Mouse (Mus musculus) neural tube, embryonic 13.5 days (tissue): ENCODE results near the gene Prr19. TPM values are rescaled to one million over a fixed set of nuclear protein-coding genes. Genes with fewer than 3 reads are reported as not detected.
"Not testable (repeated sequence)": the region's sequence is repeated elsewhere in the genome, so short reads cannot be mapped to it uniquely, and the experiment has no call there.

ENCODE experiments used
- ATAC-seq: fragments of 200-750 bp; cut with Nextera tagmentation; 2 replicates; pipeline ENCODE4 v1.8.0; 2017; ENCODE audit warnings: low read depth, mild to moderate bottlenecking, moderate TSS enrichment, moderate library complexity
- H3K27ac ChIP-seq: fragments of 300-500 bp; sonication (generic); replicated peaks from 2 replicates; pipeline ENCODE4 v1.5.1; 2015; ENCODE audit warnings: moderate library complexity, mild to moderate bottlenecking, inconsistent platforms
- H3K27me3 ChIP-seq: fragments of 300-500 bp; sonication (generic); 2 replicates; pipeline ENCODE4 v1.6.1; 2015; ENCODE audit warnings: mild to moderate bottlenecking, inconsistent platforms
- H3K36me3 ChIP-seq: fragments of 300-500 bp; sonication (generic); 2 replicates; pipeline ENCODE4 v1.6.1; 2015; ENCODE audit warnings: mild to moderate bottlenecking, inconsistent platforms
- H3K4me1 ChIP-seq: fragments of 300-500 bp; sonication (generic); replicated peaks from 2 replicates; pipeline ENCODE4 v1.6.1; 2015; ENCODE audit warnings: inconsistent platforms
- H3K4me2 ChIP-seq: fragments of 300-500 bp; sonication (generic); 2 replicates; pipeline ENCODE4 v1.6.1; 2015; ENCODE audit warnings: inconsistent platforms, mild to moderate bottlenecking, moderate library complexity
- H3K4me3 ChIP-seq: fragments of 300-500 bp; sonication (generic); 2 replicates; pipeline ENCODE4 v1.5.1; 2015; ENCODE audit warnings: mild to moderate bottlenecking, inconsistent platforms
- H3K9ac ChIP-seq: fragments of 300-500 bp; sonication (generic); 2 replicates; pipeline ENCODE4 v1.6.1; 2015; ENCODE audit warnings: moderate library complexity, mild to moderate bottlenecking, inconsistent platforms
- H3K9me3 ChIP-seq: fragments of 300-500 bp; sonication (generic); 2 replicates; pipeline ENCODE4 v1.6.1; 2016; ENCODE audit warnings: inconsistent platforms
- WGBS: fragments of 180-500 bp; shearing (Covaris S2); methylation state at CpG from one replicate; pipeline ENCODE4 v1.1.7; 2015; 5-methylcytosine and 5-hydroxymethylcytosine counted together
- polyA plus RNA-seq: library from polyadenylated mRNA; unstranded; fragments of >200 nt; fragmentation: Nextera tagmentation; extraction: Ambion mirVana; gene quantifications from 2 replicates; pipeline ENCODE4 v1.2.1, GENCODE M21; 2015

Gene Prr19
- 2.1 and 2.9 TPM in 2 replicates for polyA plus RNA-seq

GRCm38 (mm10) chr7:25301063-25301462, at the start of gene Prr19:
Gene Prr19 (plus strand): TSS chr7:25301411.
- Histone ChIP-seq H3K9me3 (no peaks in the 10 kb centered on the region), H3K27ac (no peak within 1 kb of the TSS), H3K27me3 (0 out of 2 replicates have a peak, but pooled peaks cover 3% of the 10 kb centered on the region), H3K36me3 (no peaks in the 10 kb centered on the region), H3K4me2 (no peak within 1 kb of the TSS), H3K4me1 (peaks cover 25% of the 10 kb centered on the region), H3K9ac (no peak within 1 kb of the TSS), H3K4me3 (no peak within 1 kb of the TSS)
- no peak for ATAC-seq
- 62% methylated on average over 19 of the region's 19 CpGs for WGBS

- Histone ChIP-seq H3K4me1 (peaks cover 47% of the 10 kb centered on the region), H3K27ac (peak overlapping the region; percentile 79), H3K9me3 (no peaks in the 10 kb centered on the region), H3K36me3 (no peaks in the 10 kb centered on the region), H3K27me3 (no peaks in the 10 kb centered on the region), H3K4me2 (peak overlapping the region; percentile 99), H3K4me3 (peak overlapping the region; percentile 78), H3K9ac (peak overlapping the region; percentile 84)
- no peak for ATAC-seq
- 10% methylated on average over 8 of the region's 8 CpGs for WGBS
Measured at GRCm38 (mm10) chr7:25251822-25252221, 49.4 kb upstream of the Prr19 start.

DNA sequence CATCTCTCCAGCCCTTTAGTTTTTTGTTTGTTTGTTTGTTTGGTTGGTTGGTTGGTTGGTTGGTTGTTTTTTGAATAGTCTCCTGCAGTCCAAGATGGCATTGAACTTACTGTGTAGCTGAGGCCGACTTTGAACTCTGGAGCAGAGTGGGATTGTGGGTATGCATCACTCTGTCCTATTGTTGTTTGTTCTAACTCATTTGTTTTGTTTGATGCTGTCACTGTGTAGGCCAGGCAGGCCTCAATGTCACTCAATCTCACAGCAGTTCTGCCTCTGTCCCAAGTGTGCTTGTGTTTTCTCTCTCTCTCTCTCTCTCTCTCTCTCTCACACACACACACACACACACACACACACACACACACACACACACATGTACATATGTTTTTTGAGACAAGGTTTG, 39.3 kb upstream of the Prr19 start:
- Histone ChIP-seq H3K4me1 (peaks cover 4% of the 10 kb centered on the region), H3K4me2 (no peak overlapping the region), H3K9me3 (no peaks in the 10 kb centered on the region), H3K27me3 (no peaks in the 10 kb centered on the region), H3K27ac (no peak overlapping the region), H3K4me3 (no peak overlapping the region), H3K36me3 (no peaks in the 10 kb centered on the region), H3K9ac (no peak overlapping the region)
- 83% methylated on average over 1 of the region's 1 CpGs for WGBS
- no peak for ATAC-seq

GRCm38 (mm10) chr7:25263968-25264870, 37.0 kb upstream of the Prr19 start:
- Histone ChIP-seq H3K36me3 (no peaks in the 10 kb centered on the region), H3K27me3 (no peaks in the 10 kb centered on the region), H3K4me2 (no peak overlapping the region), H3K9me3 (no peaks in the 10 kb centered on the region), H3K9ac (0 out of 2 replicates have a peak overlapping the region, but pooled peaks have one; percentile 26), H3K4me1 (peaks cover 14% of the 10 kb centered on the region), H3K27ac (no peak overlapping the region), H3K4me3 (no peak overlapping the region)
- WGBS = 21% methylated on average over 17 of the region's 17 CpGs
- no peak for ATAC-seq

DNA sequence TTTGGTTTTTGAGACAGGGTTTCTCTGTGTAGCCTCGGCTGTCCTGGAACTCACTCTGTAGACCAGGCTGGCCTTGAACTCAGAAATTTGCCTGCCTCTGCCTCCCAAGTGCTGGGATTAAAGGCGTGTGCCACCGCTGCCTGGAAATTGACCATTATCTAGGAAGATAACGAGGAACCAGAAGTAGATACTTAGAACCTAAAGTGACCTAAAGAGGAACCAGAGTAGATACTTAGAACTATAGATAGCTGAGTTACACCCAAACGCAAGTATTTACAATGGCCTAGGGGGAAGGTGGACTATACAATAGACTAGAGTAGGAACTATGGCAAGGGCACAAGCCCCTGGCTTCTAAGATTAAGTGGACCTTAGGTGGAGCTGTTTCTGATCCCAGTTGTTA, 35.5 kb upstream of the Prr19 start:
- H3K27me3 ChIP-seq, H3K4me3 ChIP-seq, H3K9ac ChIP-seq, H3K27ac ChIP-seq, H3K9me3 ChIP-seq, ATAC-seq, H3K4me2 ChIP-seq, H3K36me3 ChIP-seq: not testable (repeated sequence)
- peaks cover 27% of the 10 kb centered on the region for H3K4me1 ChIP-seq
- WGBS = 93% methylated on average over 5 of the region's 5 CpGs

DNA sequence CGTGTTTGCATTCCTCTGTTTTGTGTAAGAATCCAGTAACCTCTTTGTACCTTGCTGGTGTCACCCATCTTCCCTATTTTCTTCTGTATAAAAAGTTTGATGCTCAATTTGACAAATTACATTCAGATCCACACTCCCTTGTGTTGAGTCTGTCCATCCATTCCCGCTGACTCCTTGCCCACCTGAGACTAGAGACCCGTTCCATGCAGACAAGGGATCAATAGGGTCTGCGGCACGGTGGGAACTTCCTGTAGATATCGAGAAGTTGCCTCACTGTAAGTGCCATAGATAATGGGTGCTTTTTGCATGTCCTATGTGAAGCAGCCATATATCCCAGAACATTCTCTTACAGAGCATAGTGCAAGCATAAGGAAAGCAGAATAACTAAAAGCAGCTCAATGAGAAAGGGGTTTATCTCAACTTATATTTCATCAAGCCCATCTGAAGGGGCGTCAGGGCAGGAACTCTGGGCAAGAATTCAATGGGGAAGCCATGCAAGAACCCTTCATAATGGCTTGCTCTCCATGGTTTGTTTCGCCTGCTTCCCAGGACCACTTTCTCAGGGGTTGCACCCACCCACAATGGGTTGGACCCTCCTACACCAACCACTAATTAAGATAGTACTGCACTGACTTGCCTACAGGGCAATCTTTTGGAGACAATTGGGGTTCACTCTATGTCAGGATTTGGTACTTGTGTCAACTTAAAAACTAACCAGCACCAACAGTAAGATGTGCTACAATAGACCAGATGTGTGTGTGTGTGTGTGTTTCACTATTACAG, 34.8 kb upstream of the Prr19 start:
- ATAC-seq = no peak
- Histone ChIP-seq H3K4me3 (0 out of 2 replicates have a peak overlapping the region, but pooled peaks have one; percentile 56), H3K9me3 (no peaks in the 10 kb centered on the region), H3K9ac (peak overlapping the region; percentile 38; the same call in 1 of the 2 replicates), H3K36me3 (peaks cover 7% of the 10 kb centered on the region), H3K27ac (no peak overlapping the region), H3K27me3 (no peaks in the 10 kb centered on the region), H3K4me1 (peaks cover 27% of the 10 kb centered on the region), H3K4me2 (peak overlapping the region; percentile 58)
- 88% methylated on average over 8 of the region's 8 CpGs for WGBS

DNA sequence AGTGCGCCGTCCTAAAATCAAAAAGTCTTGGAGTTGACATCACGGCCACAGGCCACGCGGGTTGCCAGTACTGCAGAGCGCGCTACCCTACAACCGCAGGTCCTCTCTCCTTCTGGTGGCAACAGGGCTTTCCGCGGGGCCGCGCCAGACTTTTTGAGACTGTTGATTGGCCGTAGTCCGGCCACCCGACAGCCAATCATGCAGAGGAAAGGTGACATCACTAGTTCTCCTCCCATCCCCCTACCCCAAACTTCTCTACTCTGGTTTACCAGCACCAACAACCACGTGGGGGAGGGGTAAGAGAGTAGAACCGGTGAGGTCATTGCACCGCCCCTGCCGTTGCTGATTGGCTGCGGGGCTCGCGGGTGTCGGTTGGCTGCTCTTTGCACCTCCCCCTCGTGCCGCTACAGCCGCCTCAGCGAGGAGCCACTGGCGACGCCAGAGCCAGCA, 33.9 kb upstream of the Prr19 start, which contains the start of gene Cic:
TSS of gene Cic (plus strand) at position 404 of the 450 bp plus-strand sequence.
- Histone ChIP-seq H3K36me3 (peaks cover 17% of the 10 kb centered on the region), H3K27me3 (no peaks in the 10 kb centered on the region), H3K4me2 (peak within 1 kb of the TSS; percentile 88), H3K4me1 (peaks cover 30% of the 10 kb centered on the region), H3K27ac (peak within 1 kb of the TSS; percentile 93), H3K4me3 (peak within 1 kb of the TSS; percentile 71), H3K9ac (peak within 1 kb of the TSS; percentile 82), H3K9me3 (no peaks in the 10 kb centered on the region)
- under 1% methylated on average over 29 of the region's 29 CpGs for WGBS
- ATAC-seq = peak; percentile 90

DNA sequence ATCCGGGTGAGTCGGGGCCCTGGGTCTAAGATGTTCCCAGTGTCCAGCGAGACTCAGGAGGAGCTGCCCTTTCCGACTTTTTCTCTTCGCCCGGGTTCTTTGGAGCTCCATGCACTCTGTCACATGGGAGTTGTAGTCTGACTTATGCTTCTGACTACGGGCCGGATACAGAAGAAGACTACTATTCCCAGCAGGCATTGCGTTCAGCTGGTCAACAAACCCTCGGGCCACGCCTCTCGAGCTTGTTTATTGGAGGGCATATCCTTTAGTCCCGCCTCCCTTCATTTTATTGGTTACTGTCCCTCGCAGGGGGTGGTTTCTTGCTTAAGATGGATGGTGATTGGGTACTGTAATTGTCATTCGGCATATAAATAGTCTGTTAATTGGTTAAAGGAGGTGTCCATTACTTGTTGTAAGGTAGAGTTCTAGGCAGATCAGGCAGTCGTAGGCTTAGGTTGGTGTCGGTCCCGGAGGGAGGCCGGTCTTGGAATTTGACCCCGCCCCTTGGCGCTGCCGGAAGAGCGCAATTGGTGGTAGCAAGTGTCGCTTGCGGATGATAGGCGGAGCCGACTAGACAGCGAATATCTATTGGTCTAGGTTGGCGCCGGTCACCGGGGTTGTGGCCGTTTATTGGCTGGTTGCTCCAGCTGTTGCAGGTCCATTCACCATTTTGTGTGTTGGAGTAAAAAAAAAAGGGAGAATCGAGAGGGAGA, 33.3 kb upstream of the Prr19 start:
- Histone ChIP-seq H3K9me3 (no peaks in the 10 kb centered on the region), H3K9ac (peak overlapping the region; percentile 82), H3K27ac (peak overlapping the region; percentile 93), H3K4me3 (peak overlapping the region; percentile 71), H3K27me3 (no peaks in the 10 kb centered on the region), H3K36me3 (peaks cover 23% of the 10 kb centered on the region), H3K4me1 (peaks cover 33% of the 10 kb centered on the region), H3K4me2 (peak overlapping the region; percentile 88)
- ATAC-seq = peak; percentile 96
- under 1% methylated on average over 33 of the region's 33 CpGs for WGBS

DNA sequence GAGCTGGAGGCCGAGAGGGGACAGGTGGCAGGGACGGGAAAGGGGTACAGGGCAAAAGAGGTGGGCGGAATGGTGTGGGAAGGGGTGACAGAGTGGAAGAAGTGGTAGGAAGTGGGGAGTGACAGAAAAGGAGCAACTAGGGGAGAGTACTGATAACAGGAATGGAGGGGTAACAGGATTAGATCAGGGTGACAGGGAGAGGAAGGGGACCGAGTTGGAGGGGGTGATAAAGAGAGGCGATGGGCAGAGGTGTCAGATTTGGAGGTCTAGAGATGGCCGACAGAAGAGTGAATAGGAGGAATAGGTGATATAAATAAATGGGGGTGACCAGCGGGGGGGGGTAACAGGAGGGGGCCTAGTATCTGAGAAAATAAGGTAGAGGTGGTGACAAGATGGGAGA, 32.6 kb upstream of the Prr19 start:
- Histone ChIP-seq H3K27ac (peak overlapping the region; percentile 91), H3K4me1 (peaks cover 39% of the 10 kb centered on the region), H3K4me2 (peak overlapping the region; percentile 88), H3K4me3 (peak overlapping the region; percentile 71), H3K9ac (peak overlapping the region; percentile 82), H3K36me3 (peaks cover 29% of the 10 kb centered on the region), H3K9me3 (no peaks in the 10 kb centered on the region), H3K27me3 (no peaks in the 10 kb centered on the region)
- WGBS = 7% methylated on average over 7 of the region's 7 CpGs
- 0 out of 2 replicates have a peak, but pooled peaks have one; percentile 1 for ATAC-seq

DNA sequence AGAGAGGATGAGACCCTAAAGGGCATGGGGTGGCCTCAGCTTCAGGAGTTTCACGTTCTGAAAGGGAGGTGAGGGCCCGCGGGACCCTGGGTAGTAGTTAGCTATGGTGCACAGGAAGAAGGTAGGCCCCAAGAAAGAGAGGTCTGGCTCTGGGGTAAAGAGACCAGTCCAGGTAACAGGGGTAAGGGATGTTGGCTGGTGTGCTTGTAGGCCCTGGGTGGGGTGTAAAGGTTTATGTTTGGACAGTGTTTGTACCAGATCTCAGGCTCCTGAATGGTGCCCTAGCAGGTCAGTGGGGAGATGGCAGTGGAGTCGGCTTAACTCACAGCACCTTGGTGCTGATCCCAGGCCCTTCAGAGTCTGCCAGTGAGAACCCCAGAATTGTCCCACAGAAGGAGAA, 32.2 kb upstream of the Prr19 start:
- no peaks in the 10 kb centered on the region for H3K27me3 ChIP-seq
- peak overlapping the region; percentile 91 for H3K27ac ChIP-seq
- peak overlapping the region; percentile 82 for H3K9ac ChIP-seq
- H3K9me3 ChIP-seq = no peaks in the 10 kb centered on the region
- ATAC-seq = no peak
- 37% methylated on average over 4 of the region's 4 CpGs for WGBS
- H3K4me2 ChIP-seq = peak overlapping the region; percentile 88
- H3K4me3 ChIP-seq = peak overlapping the region; percentile 71
- peaks cover 34% of the 10 kb centered on the region for H3K36me3 ChIP-seq
- H3K4me1 ChIP-seq = peaks cover 44% of the 10 kb centered on the region

DNA sequence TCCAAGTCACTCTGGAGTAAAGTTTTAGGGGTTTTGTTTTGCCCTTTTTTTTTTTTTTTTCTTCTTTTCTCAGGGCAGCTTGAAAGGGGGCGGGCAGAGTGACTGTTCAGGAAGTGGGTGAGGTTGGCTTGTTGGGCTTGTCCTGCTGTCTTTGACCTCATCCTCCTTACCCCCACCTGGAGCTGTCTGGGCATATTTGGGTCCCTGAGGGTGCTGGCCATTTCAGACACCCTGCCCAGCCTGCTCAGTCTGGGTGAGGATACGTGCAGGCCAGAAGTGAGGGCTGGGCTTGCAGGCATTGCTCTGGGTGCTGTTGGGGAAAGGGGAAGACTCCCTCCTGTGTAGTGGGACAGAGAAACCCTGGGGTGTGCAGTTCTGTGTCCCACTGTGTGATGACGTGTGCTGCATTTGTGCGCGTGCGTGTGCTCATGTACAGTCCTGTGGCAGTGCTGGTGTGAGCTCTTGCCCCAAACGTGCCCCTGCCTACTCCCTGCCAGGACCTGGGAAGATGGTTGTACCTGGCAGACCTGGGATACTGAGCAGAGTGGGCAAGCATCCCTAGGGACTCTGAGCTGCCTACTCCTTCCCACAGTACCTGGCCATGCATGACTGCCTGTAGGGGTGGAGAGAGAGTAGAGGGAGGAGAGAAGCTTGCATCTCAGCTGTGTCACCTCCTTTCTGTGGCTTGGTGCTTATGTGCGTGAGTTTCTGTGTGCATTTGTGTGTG, 31.5 kb upstream of the Prr19 start:
- H3K4me2 ChIP-seq = peak overlapping the region; percentile 88
- no peak overlapping the region; the same call in 1 of the 2 replicates for H3K27ac ChIP-seq
- H3K9me3 ChIP-seq = no peaks in the 10 kb centered on the region
- H3K9ac ChIP-seq = peak overlapping the region; percentile 82
- H3K4me1 ChIP-seq = peaks cover 50% of the 10 kb centered on the region
- no peaks in the 10 kb centered on the region for H3K27me3 ChIP-seq
- no peak for ATAC-seq
- WGBS = 86% methylated on average over 8 of the region's 8 CpGs
- peak overlapping the region; percentile 71 for H3K4me3 ChIP-seq
- H3K36me3 ChIP-seq = peaks cover 35% of the 10 kb centered on the region
